Mouse (Mus musculus): Measurements from ENCODE around the gene Insr. TPM values are rescaled to one million over a fixed set of nuclear protein-coding genes. Genes with fewer than 3 reads are reported as not detected.

Gene Insr
- polyA plus RNA-seq, 1 experiment = 0.75 TPM

DNA sequence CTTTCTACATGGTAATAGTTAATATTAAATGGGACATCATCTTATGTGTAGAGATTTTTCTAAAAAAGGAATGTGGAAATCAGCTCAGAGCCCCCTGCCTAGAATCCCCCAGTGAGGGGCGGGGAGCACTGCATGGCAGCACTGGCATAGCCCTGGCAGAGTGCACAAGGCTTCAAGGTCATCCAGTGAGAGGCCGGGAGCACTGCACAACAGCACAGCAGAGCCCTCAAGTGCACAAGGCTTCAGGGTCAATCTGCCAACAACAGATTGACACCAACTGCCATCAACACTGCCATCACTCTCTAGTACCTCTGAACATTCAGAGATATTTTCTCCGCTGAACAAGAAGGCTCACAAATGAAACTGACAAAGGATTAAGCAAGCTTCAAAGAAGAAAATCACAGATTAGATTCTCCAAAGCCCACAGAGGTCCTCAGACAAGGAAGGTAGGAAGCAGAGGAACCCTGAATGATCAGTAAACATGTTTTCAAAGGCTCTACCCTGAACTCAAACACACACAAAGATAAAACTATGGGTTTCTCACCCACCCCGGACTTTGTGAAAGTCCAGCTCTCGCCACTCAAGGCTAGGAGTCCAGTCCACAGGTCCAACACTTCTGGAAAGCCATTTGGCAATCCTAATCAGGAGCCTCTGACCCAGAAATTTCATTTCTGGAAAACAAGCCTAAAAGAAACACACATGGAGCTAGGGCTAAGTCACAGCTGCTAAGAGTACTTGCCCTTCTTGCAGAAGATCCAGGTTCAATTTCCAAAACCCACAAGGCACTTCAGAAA is 23.1 kb downstream of the Insr start:
- no peak for TF ChIP-seq FLI1 (IDR thresholded peaks at IDR 0.05; ENCODE audit: low read length)
- no peak for TF ChIP-seq GATA1 (IDR thresholded peaks at IDR 0.05; ENCODE audit: borderline replicate concordance, low read length)
- peaks cover 86% of the 10 kb centered on the region for H3K36me3 ChIP-seq (replicated peaks; ENCODE audit: low read length)

GRCm38 (mm10) chr8:3255321-3255720 is 24.1 kb downstream of the Insr start:
- Histone ChIP-seq H3K4me1 (peaks cover 61% of the 10 kb centered on the region), H3K27me3 (replicated peaks) (no peaks in the 10 kb centered on the region), H3K4me3 (replicated peaks) (no peak overlapping the region), H3K9me3 (no peaks in the 10 kb centered on the region), H3K36me3 (replicated peaks; ENCODE audit: low read length) (peaks cover 87% of the 10 kb centered on the region)
- TF ChIP-seq GATA1 (IDR thresholded peaks at IDR 0.05; ENCODE audit: borderline replicate concordance, low read length) = no peak

More for the DNA sequence above, 23.1 kb downstream of the Insr start:
- Histone ChIP-seq H3K27me3 (replicated peaks) (no peaks in the 10 kb centered on the region), H3K4me3 (replicated peaks) (no peak overlapping the region), H3K4me1 (peaks cover 61% of the 10 kb centered on the region), H3K9me3 (no peaks in the 10 kb centered on the region)

- Histone ChIP-seq H3K4me1 (peaks cover 58% of the 10 kb centered on the region), H3K4me3 (replicated peaks) (peak overlapping the region; percentile 73)
- TF ChIP-seq GATA1 (IDR thresholded peaks at IDR 0.05; ENCODE audit: borderline replicate concordance, low read length) = no peak
- no peak for TF ChIP-seq FLI1 (IDR thresholded peaks at IDR 0.05; ENCODE audit: low read length)
These were observed 26.2 kb downstream of the Insr start for GRCm38 (mm10) chr8:3253179-3253578.

GRCm38 (mm10) chr8:3252665-3253064 is 26.8 kb downstream of the Insr start:
- Histone ChIP-seq H3K36me3 (replicated peaks; ENCODE audit: low read length) (peaks cover 79% of the 10 kb centered on the region), H3K4me1 (peaks cover 63% of the 10 kb centered on the region), H3K4me3 (replicated peaks) (no peak overlapping the region), H3K27me3 (replicated peaks) (no peaks in the 10 kb centered on the region), H3K9me3 (no peaks in the 10 kb centered on the region)
- TF ChIP-seq FLI1 (IDR thresholded peaks at IDR 0.05; ENCODE audit: low read length) (no peak), GATA1 (IDR thresholded peaks at IDR 0.05; ENCODE audit: borderline replicate concordance, low read length) (no peak)

More at GRCm38 (mm10) chr8:3253179-3253578, 26.2 kb downstream of the Insr start:
- peaks cover 79% of the 10 kb centered on the region for H3K36me3 ChIP-seq (replicated peaks; ENCODE audit: low read length)
- no peaks in the 10 kb centered on the region for H3K9me3 ChIP-seq
- no peaks in the 10 kb centered on the region for H3K27me3 ChIP-seq (replicated peaks)

DNA sequence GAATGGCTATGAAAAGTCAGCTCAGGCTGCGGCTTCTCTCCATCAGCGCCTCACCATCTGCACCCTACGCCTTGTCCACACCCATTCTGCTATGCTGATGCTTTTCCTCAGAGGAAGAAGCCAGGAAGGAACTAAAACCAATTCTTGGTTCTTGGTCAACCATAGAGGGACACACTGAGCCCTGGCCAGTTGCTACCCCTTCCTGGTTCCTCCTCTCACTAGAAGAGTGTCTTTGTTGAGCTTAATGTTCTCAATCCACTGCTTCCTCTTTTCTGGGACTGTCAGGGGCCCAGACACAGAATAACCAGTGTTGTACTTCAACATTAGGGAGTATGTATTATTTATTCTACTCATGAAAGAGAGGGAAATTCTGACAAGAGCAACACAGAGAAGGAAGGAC is 28.3 kb downstream of the Insr start:
- TF ChIP-seq GATA1 (IDR thresholded peaks at IDR 0.05; ENCODE audit: borderline replicate concordance, low read length) (no peak), FLI1 (IDR thresholded peaks at IDR 0.05; ENCODE audit: low read length) (no peak)
- H3K9me3 ChIP-seq = no peaks in the 10 kb centered on the region
- no peak overlapping the region for H3K4me3 ChIP-seq (replicated peaks)
- H3K4me1 ChIP-seq = peaks cover 72% of the 10 kb centered on the region
- peaks cover 80% of the 10 kb centered on the region for H3K36me3 ChIP-seq (replicated peaks; ENCODE audit: low read length)
- no peaks in the 10 kb centered on the region for H3K27me3 ChIP-seq (replicated peaks)

GRCm38 (mm10) chr8:3249886-3250285 is 29.5 kb downstream of the Insr start:
- TF ChIP-seq FLI1 (IDR thresholded peaks at IDR 0.05; ENCODE audit: low read length) (no peak), GATA1 (IDR thresholded peaks at IDR 0.05; ENCODE audit: borderline replicate concordance, low read length) (no peak)
- peaks cover 81% of the 10 kb centered on the region for H3K4me1 ChIP-seq
- H3K9me3 ChIP-seq = 0 out of 2 replicates have a peak, but pooled peaks cover 3% of the 10 kb centered on the region
- no peaks in the 10 kb centered on the region for H3K27me3 ChIP-seq (replicated peaks)
- no peak overlapping the region for H3K4me3 ChIP-seq (replicated peaks)
- peaks cover 82% of the 10 kb centered on the region for H3K36me3 ChIP-seq (replicated peaks; ENCODE audit: low read length)

- H3K36me3 ChIP-seq (replicated peaks; ENCODE audit: low read length) = peaks cover 77% of the 10 kb centered on the region
- H3K4me1 ChIP-seq = peaks cover 84% of the 10 kb centered on the region
These were observed 30.7 kb downstream of the Insr start for GRCm38 (mm10) chr8:3248704-3249103.

DNA sequence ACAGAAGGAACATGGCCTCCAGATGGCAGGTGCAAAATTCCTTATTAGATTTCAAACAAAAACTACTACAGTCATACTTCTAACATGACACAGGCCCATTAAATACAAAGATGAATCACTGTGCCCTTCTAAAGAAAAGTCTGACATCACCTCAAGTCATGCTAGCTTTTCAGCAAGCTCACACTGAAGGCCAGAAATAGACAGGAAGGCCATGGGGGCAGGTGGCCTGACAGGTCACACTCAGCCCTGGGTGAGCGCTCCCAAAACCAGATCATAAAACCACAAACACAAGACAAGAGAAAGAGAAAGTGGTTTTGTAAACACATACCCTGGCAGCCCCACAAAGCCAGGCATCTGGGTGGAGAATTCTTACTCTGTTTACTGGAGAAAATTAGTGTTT is 32.3 kb downstream of the Insr start:
- Histone ChIP-seq H3K36me3 (replicated peaks; ENCODE audit: low read length) (peaks cover 80% of the 10 kb centered on the region), H3K27me3 (replicated peaks) (no peaks in the 10 kb centered on the region), H3K4me1 (peaks cover 85% of the 10 kb centered on the region), H3K4me3 (replicated peaks) (peak overlapping the region; percentile 51), H3K9me3 (0 out of 2 replicates have a peak, but pooled peaks cover 3% of the 10 kb centered on the region)
- TF ChIP-seq FLI1 (IDR thresholded peaks at IDR 0.05; ENCODE audit: low read length) = no peak
- no peak for TF ChIP-seq GATA1 (IDR thresholded peaks at IDR 0.05; ENCODE audit: borderline replicate concordance, low read length)

More at GRCm38 (mm10) chr8:3248704-3249103, 30.7 kb downstream of the Insr start:
- TF ChIP-seq FLI1 (IDR thresholded peaks at IDR 0.05; ENCODE audit: low read length) (no peak), GATA1 (IDR thresholded peaks at IDR 0.05; ENCODE audit: borderline replicate concordance, low read length) (no peak)
- H3K9me3 ChIP-seq = 0 out of 2 replicates have a peak, but pooled peaks cover 3% of the 10 kb centered on the region
- no peak overlapping the region for H3K4me3 ChIP-seq (replicated peaks)
- no peaks in the 10 kb centered on the region for H3K27me3 ChIP-seq (replicated peaks)

DNA sequence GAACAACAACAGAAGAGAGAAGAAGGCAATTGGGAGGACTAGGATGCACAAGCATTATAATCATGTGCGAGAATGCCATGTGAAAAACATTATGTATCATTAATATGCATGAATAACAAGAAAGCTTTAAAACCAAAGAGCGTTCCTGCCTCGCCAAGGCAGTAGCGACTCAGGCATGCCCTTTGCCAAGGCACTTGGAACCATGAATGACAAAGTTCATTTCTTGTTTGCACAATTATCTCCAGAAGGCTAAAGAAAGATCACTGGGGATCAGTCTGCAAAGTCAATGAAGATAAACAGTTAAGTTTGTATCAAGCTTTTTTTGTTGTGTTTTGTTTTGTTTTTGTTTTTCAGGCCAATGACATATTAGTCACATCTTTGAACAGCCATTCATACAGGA is 36.2 kb downstream of the Insr start:
- 0 out of 2 replicates have a peak, but pooled peaks cover 3% of the 10 kb centered on the region for H3K9me3 ChIP-seq
- TF ChIP-seq GATA1 (IDR thresholded peaks at IDR 0.05; ENCODE audit: borderline replicate concordance, low read length) (no peak), FLI1 (IDR thresholded peaks at IDR 0.05; ENCODE audit: low read length) (no peak)
- peaks cover 65% of the 10 kb centered on the region for H3K4me1 ChIP-seq
- peaks cover 63% of the 10 kb centered on the region for H3K36me3 ChIP-seq (replicated peaks; ENCODE audit: low read length)
- H3K4me3 ChIP-seq (replicated peaks) = no peak overlapping the region
- H3K27me3 ChIP-seq (replicated peaks) = no peaks in the 10 kb centered on the region

GRCm38 (mm10) chr8:3240725-3241124 is 38.7 kb downstream of the Insr start:
- TF ChIP-seq FLI1 (IDR thresholded peaks at IDR 0.05; ENCODE audit: low read length) (no peak), GATA1 (IDR thresholded peaks at IDR 0.05; ENCODE audit: borderline replicate concordance, low read length) (no peak)
- peaks cover 59% of the 10 kb centered on the region for H3K4me1 ChIP-seq
- H3K36me3 ChIP-seq (replicated peaks; ENCODE audit: low read length) = peaks cover 47% of the 10 kb centered on the region
- H3K4me3 ChIP-seq (replicated peaks) = no peak overlapping the region
- H3K9me3 ChIP-seq = 0 out of 2 replicates have a peak, but pooled peaks cover 1% of the 10 kb centered on the region
- H3K27me3 ChIP-seq (replicated peaks) = no peaks in the 10 kb centered on the region

Measured in megakaryocyte, embryonic 14.5 days (primary cell).